Mouse (Mus musculus) layer of hippocampus, adult 9-10 months (tissue): Measurements from ENCODE around the gene Lsamp.

Experiments
- DNase-seq: peaks from one replicate; pipeline ENCODE4 v3.0.0; 2022; ENCODE audit warnings: low spot score

Gene Lsamp

GRCm38 (mm10) chr16:42079573-42079972, 2095.4 kb downstream of the Lsamp start:
- DNase-seq: no peak

DNA sequence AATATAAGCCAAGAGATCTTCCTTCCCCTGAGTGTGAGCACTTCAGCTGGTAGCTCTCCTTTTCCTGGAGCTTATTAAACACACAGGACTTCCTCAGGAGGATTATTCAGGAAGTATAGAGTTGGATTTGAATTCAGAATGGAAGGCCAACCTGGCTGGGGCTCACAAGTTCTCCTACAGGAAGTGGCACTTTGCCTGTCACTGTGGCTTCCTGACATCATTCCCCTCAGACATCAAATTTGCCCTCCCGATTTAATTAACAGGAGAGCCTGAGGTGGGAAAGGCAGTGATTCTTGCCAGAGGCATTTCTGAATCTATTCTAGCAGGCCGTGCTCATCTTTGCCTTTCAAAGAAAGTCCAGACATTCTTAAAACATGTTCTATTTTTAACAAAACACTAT, 2097.4 kb downstream of the Lsamp start:
- DNase-seq: no peak

DNA sequence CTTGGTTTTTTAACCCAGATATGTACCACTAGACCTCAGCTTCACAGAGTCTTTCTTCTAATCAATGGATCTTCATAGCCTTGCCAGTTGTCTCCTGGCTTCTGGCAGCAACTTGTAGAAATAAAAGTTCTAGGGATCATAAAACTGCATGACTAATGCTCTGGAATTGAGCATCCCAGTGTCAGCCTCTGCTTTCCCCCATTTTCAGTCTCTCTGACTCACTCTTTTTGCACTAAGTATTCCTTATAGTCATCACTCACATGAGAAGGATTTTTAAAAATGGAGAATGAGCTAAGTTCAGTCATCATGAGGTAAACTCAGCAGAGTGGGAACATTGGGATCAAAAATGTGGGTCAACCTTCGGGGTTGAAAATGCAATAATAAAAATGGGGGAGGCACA, 2113.3 kb downstream of the Lsamp start:
- no peak for DNase-seq

DNA sequence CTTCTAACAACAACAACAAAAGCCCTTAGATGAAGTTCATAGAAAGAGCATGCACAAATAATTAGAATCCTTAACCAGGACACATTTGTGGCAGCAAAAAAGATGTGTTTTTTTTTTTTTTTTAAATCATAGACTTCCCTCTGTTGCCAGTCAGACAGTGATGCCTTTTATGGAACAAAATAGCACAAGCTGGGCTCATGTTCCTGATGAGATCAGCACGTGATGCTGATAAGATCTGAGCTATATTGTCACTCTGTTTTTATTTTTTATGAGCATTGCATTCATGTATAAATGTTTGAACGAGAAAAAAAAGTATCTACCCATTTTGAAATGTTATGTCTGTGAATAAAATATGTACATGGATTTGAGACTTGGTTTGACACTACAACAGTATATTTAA, 2118.0 kb downstream of the Lsamp start:
- no peak for DNase-seq

DNA sequence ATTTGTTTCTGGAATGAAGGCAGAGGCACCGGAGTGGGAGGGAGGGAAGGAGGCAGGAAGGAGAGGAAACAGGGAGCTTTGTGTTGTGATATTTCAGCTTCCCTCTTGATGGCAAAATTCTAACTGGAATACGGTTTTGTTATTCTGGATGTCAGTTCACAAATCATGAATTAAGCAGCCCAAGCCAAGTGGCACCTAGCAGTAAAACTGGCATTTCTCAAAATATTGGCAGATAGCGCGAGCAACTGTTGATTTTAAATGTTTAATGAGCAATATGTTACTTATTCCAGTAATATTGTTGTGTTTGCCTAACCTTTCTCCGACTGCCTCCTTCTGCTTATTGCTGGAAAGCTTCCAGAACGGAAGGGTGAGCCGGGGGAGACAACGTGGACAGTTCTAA, 2118.5 kb downstream of the Lsamp start:
- peak; percentile 33 for DNase-seq

- DNase-seq: no peak
Measured at GRCm38 (mm10) chr16:42112251-42112650, 2128.1 kb downstream of the Lsamp start.

DNA sequence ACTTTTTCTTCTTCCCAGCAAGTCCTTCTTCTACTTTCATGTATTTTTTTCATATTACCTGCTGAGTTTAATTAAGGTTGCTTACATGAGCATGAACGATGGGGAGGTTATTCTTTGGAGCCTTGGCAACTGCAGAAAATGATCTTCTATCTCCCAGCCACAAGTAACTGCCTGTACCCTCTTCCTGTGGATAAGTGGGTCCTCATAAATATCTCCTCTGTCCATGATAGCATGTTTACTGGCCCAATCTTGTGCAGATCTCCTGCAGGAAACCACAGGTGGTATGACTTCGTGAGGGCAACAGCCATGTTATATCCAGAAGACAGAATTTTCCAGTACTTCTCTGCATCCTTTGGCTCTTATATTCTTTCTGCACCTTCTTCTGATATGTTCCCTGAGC, 2129.1 kb downstream of the Lsamp start:
- DNase-seq: no peak

GRCm38 (mm10) chr16:42121788-42122187, 2137.6 kb downstream of the Lsamp start:
- DNase-seq: no peak

DNA sequence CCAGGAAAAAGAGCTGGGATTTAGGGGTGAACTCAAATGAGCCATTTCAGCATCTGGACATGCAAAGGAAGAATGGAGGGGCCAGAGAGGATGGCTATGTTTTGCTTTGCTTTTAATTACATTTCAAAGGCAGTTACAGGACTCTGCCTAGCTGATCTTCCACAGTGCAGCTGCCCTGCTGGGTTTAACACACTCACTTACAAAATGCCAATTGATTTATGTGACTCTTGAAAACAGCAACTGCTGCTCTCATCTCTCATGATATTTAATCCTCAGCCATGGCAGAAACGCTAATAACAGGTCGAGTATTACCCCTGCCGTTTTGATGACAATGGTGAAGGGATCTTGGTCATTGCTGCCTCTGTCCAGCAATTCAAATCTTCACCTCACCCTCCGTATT, 2139.7 kb downstream of the Lsamp start:
- no peak for DNase-seq

- DNase-seq: no peak
Measured at GRCm38 (mm10) chr16:42126061-42126460, 2141.9 kb downstream of the Lsamp start.

DNA sequence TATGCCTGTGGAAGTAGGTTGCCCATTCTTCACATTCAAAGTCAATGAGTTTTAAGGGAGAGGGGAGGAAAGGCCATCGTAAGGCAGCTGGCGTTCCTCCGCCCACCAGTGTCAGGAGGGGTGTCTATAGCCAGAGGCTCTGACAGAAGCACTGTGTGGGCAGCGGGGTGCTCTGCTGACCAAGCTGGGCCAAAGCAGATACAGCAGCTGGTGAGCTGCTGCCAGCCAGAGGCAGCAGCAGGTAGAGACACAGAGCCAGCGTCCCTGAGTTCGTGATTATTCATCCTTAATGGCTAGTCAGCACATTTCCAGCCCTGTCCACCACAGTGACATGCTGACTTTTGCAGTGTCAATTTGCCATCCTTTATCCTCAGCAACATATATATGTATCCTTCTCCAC, 2163.0 kb downstream of the Lsamp start:
- DNase-seq: no peak

DNA sequence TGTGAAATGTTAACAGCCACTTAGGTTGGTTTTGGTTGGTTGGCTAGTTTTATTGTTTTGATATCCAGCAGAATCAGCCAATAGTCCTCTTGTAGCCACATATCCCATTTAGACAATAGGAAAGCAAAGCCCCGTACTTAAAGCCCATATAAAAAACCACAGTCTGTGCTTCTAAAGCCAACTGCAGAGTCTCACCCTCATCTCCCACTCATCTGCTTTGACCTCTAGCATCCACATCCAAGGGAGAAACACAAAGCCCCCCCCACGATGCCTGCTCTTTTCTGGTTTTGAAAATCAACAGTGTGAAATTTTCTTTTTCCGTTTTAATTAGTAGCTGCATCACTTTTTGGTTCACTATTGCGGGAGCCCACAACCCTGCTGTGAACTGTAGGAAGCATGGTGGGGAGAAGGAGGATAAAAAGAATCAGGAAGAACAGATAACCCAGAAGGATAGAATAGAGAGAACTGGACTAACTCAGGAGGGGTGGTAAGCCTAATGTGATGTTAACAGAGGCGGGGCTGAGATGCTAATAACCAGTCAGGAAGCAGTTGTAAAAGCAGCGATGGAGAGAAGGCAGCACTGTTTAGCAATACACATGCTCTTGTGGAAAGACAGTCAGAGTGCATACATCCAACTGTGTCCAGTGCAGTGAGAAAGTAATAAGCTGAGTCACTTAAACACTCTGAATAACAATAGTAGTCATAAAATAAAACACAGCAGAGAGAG, 2165.2 kb downstream of the Lsamp start:
- no peak for DNase-seq

DNA sequence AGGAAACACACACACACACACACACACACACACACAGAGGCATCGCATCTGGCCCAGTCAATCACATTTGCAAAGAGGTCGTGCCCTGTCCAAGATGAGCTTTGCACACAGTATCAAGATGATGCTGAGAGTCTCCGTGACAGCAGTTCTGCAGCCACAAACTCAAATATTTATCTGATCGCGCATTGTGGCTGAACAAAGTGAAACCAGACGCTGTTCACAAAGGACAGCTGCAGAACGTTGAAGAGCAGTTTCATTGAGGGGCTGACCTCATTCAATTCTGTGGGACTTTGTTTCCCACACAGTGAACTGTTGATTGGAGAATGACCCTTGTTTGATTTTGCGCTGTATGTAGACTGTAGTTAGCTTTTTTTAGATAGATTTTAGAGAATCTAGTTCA, 2168.5 kb downstream of the Lsamp start:
- DNase-seq: no peak

GRCm38 (mm10) chr16:42157816-42158215, 2173.7 kb downstream of the Lsamp start:
- no peak for DNase-seq

- peak; percentile 96 for DNase-seq
Measured at GRCm38 (mm10) chr16:42164941-42165340, 2180.8 kb downstream of the Lsamp start.

DNA sequence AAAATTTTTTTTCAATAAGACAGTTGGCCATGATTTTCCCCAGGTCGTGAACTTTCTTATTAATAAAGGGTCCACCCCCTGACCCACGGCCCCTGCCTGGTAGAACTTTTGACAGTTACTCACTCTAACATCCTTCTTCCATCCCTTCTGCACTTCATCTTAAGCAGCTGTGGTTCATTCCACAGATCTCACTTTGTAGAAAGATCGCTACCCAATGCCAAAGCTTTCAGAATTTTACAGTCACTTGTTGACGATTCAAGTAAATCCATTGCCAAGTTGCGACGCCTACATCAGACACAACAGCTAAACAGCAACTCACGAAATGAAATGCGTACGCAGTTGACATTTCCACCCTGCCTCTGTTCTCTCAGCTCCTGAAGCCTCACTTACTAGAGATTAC, 2184.1 kb downstream of the Lsamp start:
- DNase-seq: no peak

DNA sequence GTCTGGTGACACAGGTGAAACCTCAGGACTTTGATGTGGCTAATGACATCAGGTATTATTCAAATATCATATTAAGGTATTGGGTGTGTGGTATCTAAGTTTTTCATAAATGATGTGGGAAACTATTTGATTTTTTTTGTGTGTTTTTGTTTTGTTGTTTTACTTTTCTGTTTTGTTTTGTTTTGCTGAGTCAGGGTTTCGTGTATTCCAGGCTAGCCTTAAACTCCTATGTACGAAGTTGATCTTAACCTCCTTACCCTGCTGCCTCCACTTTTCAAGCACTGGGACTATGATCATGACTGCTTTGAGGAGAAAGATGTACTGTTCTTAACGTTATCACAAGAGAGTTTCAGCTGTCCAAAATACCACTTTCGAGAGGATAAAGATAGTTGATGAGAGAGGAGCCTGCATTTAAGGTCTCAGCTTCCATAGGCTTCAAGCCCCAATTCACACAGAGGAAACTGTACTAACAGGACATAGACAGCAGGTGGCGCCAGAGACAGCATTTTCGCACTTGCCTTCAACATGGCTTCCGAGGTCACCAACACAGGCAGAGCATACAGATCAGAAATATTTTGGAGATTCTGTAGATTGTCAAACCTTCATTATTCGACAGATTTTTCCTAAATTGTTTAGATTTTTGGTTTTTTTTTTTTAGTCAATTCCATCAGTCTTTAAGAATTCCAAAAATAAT, 2185.4 kb downstream of the Lsamp start:
- peak; percentile 50 for DNase-seq

DNA sequence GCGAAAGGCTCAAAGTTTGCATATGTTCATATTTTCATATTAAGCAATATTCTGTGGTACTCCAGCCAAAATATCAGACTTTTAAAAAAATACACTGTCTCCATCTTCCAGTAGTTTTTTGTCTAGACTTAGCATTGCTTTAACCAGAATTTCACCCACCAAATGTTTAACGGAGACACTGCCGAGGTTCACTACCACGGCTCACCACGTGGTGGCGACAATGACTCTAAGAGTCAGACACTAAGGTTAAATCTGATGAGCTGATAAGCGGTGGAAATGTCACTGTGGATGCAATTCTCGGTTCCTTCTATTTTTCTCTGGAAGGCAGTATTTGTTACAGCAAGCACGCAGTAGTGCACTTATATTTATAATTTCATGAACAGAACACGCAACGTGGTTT, 2188.3 kb downstream of the Lsamp start:
- DNase-seq: peak; percentile 75

- no peak for DNase-seq
Measured at GRCm38 (mm10) chr16:42178866-42179265, 2194.7 kb downstream of the Lsamp start.

GRCm38 (mm10) chr16:42180025-42180424, 2195.9 kb downstream of the Lsamp start:
- DNase-seq: no peak

DNA sequence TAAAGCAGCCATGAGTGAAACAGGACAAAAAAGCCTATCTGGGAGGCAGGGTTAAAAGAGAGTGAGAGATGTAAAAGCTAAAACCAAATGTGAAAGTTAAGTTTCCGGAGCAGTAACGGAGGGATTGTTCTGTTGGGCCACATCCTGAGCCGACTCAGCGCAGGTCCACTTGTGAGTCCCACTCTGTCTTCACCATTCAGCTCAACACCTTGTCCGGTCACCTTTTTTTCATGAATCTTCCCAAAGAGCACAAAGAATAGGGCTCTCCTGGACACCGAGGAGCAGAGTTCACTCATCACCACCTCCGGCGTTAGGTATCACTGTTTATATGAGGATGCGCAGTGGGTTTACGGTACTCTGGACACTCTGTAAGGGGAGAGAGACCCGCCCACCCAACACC, 2196.3 kb downstream of the Lsamp start:
- DNase-seq: no peak

GRCm38 (mm10) chr16:42189431-42190081, 2205.4 kb downstream of the Lsamp start:
- no peak for DNase-seq
